Comparison of ENCODE assay signal across 8 mouse cellular contexts in the genomic region with DNA sequence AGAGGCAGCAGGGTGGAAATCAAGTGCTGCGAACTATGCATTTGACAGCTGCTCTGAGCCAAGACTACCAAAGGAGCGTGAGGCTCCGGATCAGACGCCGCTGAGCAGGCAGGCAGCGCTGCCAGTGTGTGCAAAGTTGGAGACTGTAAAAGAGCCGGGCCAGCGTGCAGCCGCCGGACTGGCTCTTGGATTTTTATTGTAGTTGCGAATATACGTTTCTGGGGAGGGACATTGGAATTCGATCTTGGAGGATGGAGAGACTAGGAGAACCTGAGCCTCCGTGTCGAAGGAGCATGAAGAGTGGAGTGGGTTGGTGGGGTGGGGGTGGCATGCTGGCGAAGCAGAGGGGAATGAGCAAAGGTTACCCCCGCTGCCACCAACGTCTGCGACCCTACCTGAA. TPM values are rescaled to one million over a fixed set of nuclear protein-coding genes. Genes with fewer than 3 reads are reported as not detected.
DNase-seq lines count a peak whose midpoint lies in the region; ATAC-seq and TF ChIP-seq lines count a peak whose summit lies in the region.

No protein-coding gene starts in this region.

- 2% methylated on average over 19 of the region's 19 CpGs for WGBS in heart, postnatal 0 days
- under 1% methylated on average over 19 of the region's 19 CpGs for WGBS in hindbrain, embryonic 11.5 days
- WGBS in neural tube, embryonic 14.5 days: under 1% methylated on average over 19 of the region's 19 CpGs

- intact Hi-C loops in heart, postnatal 14 days (cut with DNase I): no loop called here
- intact Hi-C loops in left cerebral cortex, postnatal 14 days (cut with DNase I): loop anchor here (10.0 kb wide), 2 partner anchors 170 to 1480 kb away; no protein-coding TSS in a partner anchor

- H3K36me3 ChIP-seq in heart, postnatal 0 days (replicated peaks; ENCODE audit: control insufficient read depth, insufficient read depth, low read length): no peaks in the 10 kb centered on the region
- no peaks in the 10 kb centered on the region for H3K36me3 ChIP-seq in hindbrain, embryonic 11.5 days (ENCODE audit: control insufficient read depth, insufficient read depth, low read length)
- H3K36me3 ChIP-seq in neural tube, embryonic 14.5 days (ENCODE audit: control insufficient read depth, insufficient read depth, low read length): no peaks in the 10 kb centered on the region

- peak overlapping the region; percentile 51 for H3K4me3 ChIP-seq in heart, postnatal 0 days (ENCODE audit: low read depth, low read length)
- peak overlapping the region; percentile 83 for H3K4me3 ChIP-seq in cortical plate, adult 2 months (ENCODE audit: insufficient read depth, low read length)
- peak overlapping the region; percentile 75 for H3K4me3 ChIP-seq in hindbrain, embryonic 11.5 days (ENCODE audit: low read depth, low read length)
- H3K4me3 ChIP-seq in neural tube, embryonic 14.5 days (ENCODE audit: low read depth, low read length): peak overlapping the region; percentile 75

- no peak overlapping the region for H3K9ac ChIP-seq in heart, postnatal 0 days (replicated peaks; ENCODE audit: low read depth, low read length)
- H3K9ac ChIP-seq in hindbrain, embryonic 11.5 days (ENCODE audit: low read depth, low read length): 0 out of 2 replicates have a peak overlapping the region, but pooled peaks have one; percentile 32
- peak overlapping the region; percentile 89 for H3K9ac ChIP-seq in neural tube, embryonic 14.5 days (replicated peaks; ENCODE audit: low read depth, low read length)

- H3K4me1 ChIP-seq in heart, postnatal 0 days (ENCODE audit: control insufficient read depth, insufficient read depth): no peaks in the 10 kb centered on the region
- no peaks in the 10 kb centered on the region; the same call in 1 of the 2 replicates for H3K4me1 ChIP-seq in cortical plate, adult 2 months (ENCODE audit: control insufficient read depth, insufficient read depth, low read length)
- H3K4me1 ChIP-seq in hindbrain, embryonic 11.5 days (replicated peaks; ENCODE audit: control insufficient read depth, insufficient read depth, low read length): no peaks in the 10 kb centered on the region
- H3K4me1 ChIP-seq in neural tube, embryonic 14.5 days (ENCODE audit: control insufficient read depth, insufficient read depth, low read length): peaks cover 3% of the 10 kb centered on the region; the same call in 1 of the 2 replicates

- H3K4me2 ChIP-seq in heart, postnatal 0 days (ENCODE audit: low read depth, low read length): peak overlapping the region; percentile 81
- H3K4me2 ChIP-seq in hindbrain, embryonic 11.5 days (replicated peaks; ENCODE audit: low read depth, low read length): peak overlapping the region; percentile 77
- H3K4me2 ChIP-seq in neural tube, embryonic 14.5 days (ENCODE audit: low read depth, low read length): peak overlapping the region; percentile 67

- no peak overlapping the region for H3K27ac ChIP-seq in heart, postnatal 0 days (ENCODE audit: low read depth)
- H3K27ac ChIP-seq in cortical plate, adult 2 months (ENCODE audit: insufficient read depth, low read length): peak overlapping the region; percentile 96
- H3K27ac ChIP-seq in hindbrain, embryonic 11.5 days (ENCODE audit: low read depth, low read length): no peak overlapping the region
- H3K27ac ChIP-seq in neural tube, embryonic 14.5 days (ENCODE audit: low read depth, low read length): peak overlapping the region; percentile 81

- no peak for DNase-seq in heart, postnatal 0 days (ENCODE audit: low spot score)
- DNase-seq in heart, postnatal 14 days: no peak
- peak; percentile 64 for DNase-seq in hindbrain, embryonic 11.5 days (ENCODE audit: low spot score)
- DNase-seq in left cerebral cortex, postnatal 14 days (ENCODE audit: low spot score in 2 of 2): peak; percentile 35 to 66
- no peak for DNase-seq in spleen, postnatal 10 days (ENCODE audit: low spot score in 2 of 2)

- TF ChIP-seq CTCF in heart, postnatal 0 days (IDR thresholded peaks at IDR 0.05; ENCODE audit: low read depth): no peak
- no peak for TF ChIP-seq CTCF in cortical plate, adult 2 months (IDR thresholded peaks at IDR 0.05; ENCODE audit: extremely low read depth, insufficient read depth, low read length)

- H3K9me3 ChIP-seq in heart, postnatal 0 days (replicated peaks; ENCODE audit: control insufficient read depth, low read length): no peaks in the 10 kb centered on the region
- H3K9me3 ChIP-seq in hindbrain, embryonic 11.5 days (ENCODE audit: control insufficient read depth, low read length): no peaks in the 10 kb centered on the region
- no peaks in the 10 kb centered on the region for H3K9me3 ChIP-seq in neural tube, embryonic 14.5 days (ENCODE audit: control insufficient read depth, low read length)

- TF ChIP-seq EP300 in heart, postnatal 0 days (IDR thresholded peaks at IDR 0.05; ENCODE audit: low read depth): no peak

- peak; percentile 46; the same call in 1 of the 2 replicates for TF ChIP-seq POLR2A in cortical plate, adult 2 months (IDR thresholded peaks at IDR 0.05; ENCODE audit: extremely low read depth, insufficient read depth, low read length)

- no peak for ATAC-seq in heart, postnatal 0 days (ENCODE audit: insufficient read depth, low read depth)
- peak; percentile 67 for ATAC-seq in hindbrain, embryonic 11.5 days (ENCODE audit: low FRiP score)
- ATAC-seq in neural tube, embryonic 14.5 days (ENCODE audit: low read depth): peak; percentile 62
- ATAC-seq in erythroblast, adult 5-6 weeks (replicated peaks; ENCODE audit: low FRiP score, poor library complexity, severe bottlenecking): no peak

- H3K27me3 ChIP-seq in heart, postnatal 0 days (ENCODE audit: control insufficient read depth, insufficient read depth, low read length): peaks cover 16% of the 10 kb centered on the region
- no peaks in the 10 kb centered on the region for H3K27me3 ChIP-seq in hindbrain, embryonic 11.5 days (ENCODE audit: control insufficient read depth, insufficient read depth, low read length)
- no peaks in the 10 kb centered on the region; the same call in 1 of the 2 replicates for H3K27me3 ChIP-seq in neural tube, embryonic 14.5 days (ENCODE audit: control insufficient read depth, insufficient read depth, low read length)

RNA-seq across cellular contexts. Expression of a gene that starts 0.5 kb away (rescaled TPM):
- total RNA-seq in heart, postnatal 0 days (2014; rRNA removed; ENCODE audit: low replicate concordance): not detected in 2 replicates
- not detected in 2 replicates for polyA plus RNA-seq in heart, postnatal 0 days (2015; fragmentation: Nextera tagmentation; extraction: Ambion mirVana)
- not detected for total RNA-seq in heart, postnatal 14 days (2021)
- polyA plus RNA-seq in cortical plate, adult 2 months (2012; rRNA removed): 33.0 and 40.2 TPM in 2 replicates
- polyA plus RNA-seq in hindbrain, embryonic 11.5 days (2014; fragmentation: Nextera tagmentation; extraction: Ambion mirVana): 3.5 and 4.3 TPM in 2 replicates
- 10 to 100 TPM; 74.2 to 78.8 TPM for total RNA-seq in left cerebral cortex, postnatal 14 days (2021)
- polyA plus RNA-seq in neural tube, embryonic 14.5 days (2014; fragmentation: Nextera tagmentation; extraction: Ambion mirVana): 42.5 and 44.9 TPM in 2 replicates
- total RNA-seq in erythroblast, adult 5-6 weeks (2015; ENCODE audit: low replicate concordance): not detected in 2 replicates
- total RNA-seq in erythroblast, adult 5-6 weeks (2017; ENCODE audit: low replicate concordance): not detected in 2 replicates

Comparison
In these comparisons a context has a peak if more than half of its experiments do, and no peak if none do; other contexts are left out.
1. ATAC-seq: peak in hindbrain, embryonic 11.5 days (single experiment) and neural tube, embryonic 14.5 days (single experiment); none in heart, postnatal 0 days (single experiment) and erythroblast, adult 5-6 weeks (single experiment).
2. DNase-seq: peak in hindbrain, embryonic 11.5 days (single experiment) and left cerebral cortex, postnatal 14 days (2 of 2); none in heart, postnatal 0 days (single experiment), heart, postnatal 14 days (0 of 2) and spleen, postnatal 10 days (0 of 2).
3. H3K27ac ChIP-seq: peak in cortical plate, adult 2 months (single experiment) and neural tube, embryonic 14.5 days (single experiment); none in heart, postnatal 0 days (single experiment) and hindbrain, embryonic 11.5 days (single experiment).
4. RNA of a gene that starts 0.5 kb away (total RNA-seq): 74.2 to 78.8 TPM in left cerebral cortex, postnatal 14 days; not detected in heart, postnatal 0 days, not detected in heart, postnatal 14 days and not detected in erythroblast, adult 5-6 weeks; every median in the first group is over 10 times any median in the second.
5. Peak in every context shown above with its lines, with median percentiles within 50 percentile points of each other: H3K4me2 ChIP-seq and H3K4me3 ChIP-seq.